Mouse (Mus musculus) kidney, postnatal 14 days (tissue): Measurements from ENCODE around the gene Gm17689.

Experiments used
- DNase-seq: peaks from one replicate; pipeline ENCODE4 v3.0.0; 2022; ENCODE audit warnings: mixed read lengths

Gm17689 gene

DNA sequence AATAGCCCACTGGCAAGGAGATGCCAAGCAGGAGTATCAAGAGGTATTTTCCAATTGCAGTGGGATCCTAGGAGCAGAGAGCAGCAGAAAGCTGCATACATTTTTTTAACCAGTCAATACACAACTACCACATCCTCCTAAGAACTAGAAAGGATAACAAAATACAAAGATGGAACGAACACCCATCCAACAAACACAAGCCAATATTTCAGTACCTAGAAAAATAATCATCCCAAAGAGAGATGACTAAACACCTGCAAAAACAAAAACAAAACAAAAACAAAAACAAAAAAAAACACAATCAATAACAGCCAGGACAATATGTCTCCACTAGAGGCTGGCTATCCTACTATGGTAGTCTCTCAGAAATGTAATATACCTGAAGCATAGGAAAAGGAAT, at the start of gene Gm17689:
Gene Gm17689 (minus strand): TSS at position 101 of the 400 bp plus-strand sequence.
- DNase-seq = no peak

DNA sequence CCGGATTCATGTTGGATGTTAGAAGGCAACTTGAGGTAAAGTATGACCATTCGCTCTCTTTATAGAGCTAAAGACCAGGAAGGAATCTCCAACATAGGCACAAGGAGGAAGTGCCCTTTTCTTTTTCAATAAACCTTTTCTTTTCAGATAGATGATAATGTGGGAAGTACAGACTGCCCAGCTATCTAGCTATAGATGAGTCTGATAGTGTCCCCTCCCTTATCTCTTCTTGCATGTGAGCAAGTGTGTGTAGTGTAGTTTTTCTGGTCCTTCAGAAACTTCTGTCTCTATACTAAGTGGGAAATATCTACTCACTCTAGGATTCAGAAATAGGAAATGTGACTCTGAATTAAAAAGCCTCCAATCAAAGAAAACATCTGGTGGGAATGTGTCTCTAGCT, 40.6 kb downstream of the Gm17689 start, which contains the start of gene Gm5615:
Gene Gm5615 (minus strand): TSS at position 101 of the 400 bp plus-strand sequence.
- no peak for DNase-seq
